Mouse (Mus musculus): Measurements from ENCODE around the gene Prmt8. TPM values are rescaled to one million over a fixed set of nuclear protein-coding genes. Genes with fewer than 3 reads are reported as not detected.

The Prmt8 gene
- total RNA-seq, 2 experiments from 2014 or later, result 66.4 to 67.1 TPM

- H3K27ac ChIP-seq, result no peak overlapping the region
- H3K4me3 ChIP-seq, result no peak overlapping the region
- TF ChIP-seq CTCF (conservative IDR thresholded peaks at IDR 0.05), result no peak
- DNase-seq (ENCODE audit: low spot score in 2 of 2), result no peak
Observed at GRCm38 (mm10) chr6:127678320-127678719, 91.0 kb downstream of the Prmt8 start.

GRCm38 (mm10) chr6:127676866-127677265 lies 92.4 kb downstream of the Prmt8 start:
- DNase-seq (ENCODE audit: low spot score in 2 of 2), result no peak
- no peak for TF ChIP-seq CTCF (conservative IDR thresholded peaks at IDR 0.05)
- no peak overlapping the region for H3K4me3 ChIP-seq
- no peak overlapping the region for H3K27ac ChIP-seq

GRCm38 (mm10) chr6:127672071-127672470 lies 97.2 kb downstream of the Prmt8 start:
- H3K4me3 ChIP-seq, result no peak overlapping the region
- DNase-seq (ENCODE audit: low spot score in 2 of 2), result no peak
- H3K27ac ChIP-seq, result no peak overlapping the region
- no peak for TF ChIP-seq CTCF (conservative IDR thresholded peaks at IDR 0.05)

- no peak overlapping the region for H3K4me3 ChIP-seq
- peak; percentile 46 for TF ChIP-seq CTCF (conservative IDR thresholded peaks at IDR 0.05)
- H3K27ac ChIP-seq, result no peak overlapping the region
- DNase-seq (ENCODE audit: low spot score in 2 of 2), result no peak
Observed at GRCm38 (mm10) chr6:127670031-127670430, 99.2 kb downstream of the Prmt8 start.

GRCm38 (mm10) chr6:127669313-127669712 lies 100.0 kb downstream of the Prmt8 start:
- Histone ChIP-seq H3K27ac (no peak overlapping the region; the same call in 1 of the 2 replicates), H3K4me3 (no peak overlapping the region)
- peak in 1 of 2 experiments; percentile 26 for DNase-seq (ENCODE audit: low spot score in 2 of 2)
- TF ChIP-seq CTCF (conservative IDR thresholded peaks at IDR 0.05), result no peak

GRCm38 (mm10) chr6:127663263-127663662 lies 106.0 kb downstream of the Prmt8 start:
- TF ChIP-seq CTCF (conservative IDR thresholded peaks at IDR 0.05), result no peak
- H3K27ac ChIP-seq, result no peak overlapping the region
- no peak overlapping the region for H3K4me3 ChIP-seq
- no peak for DNase-seq (ENCODE audit: low spot score in 2 of 2)

GRCm38 (mm10) chr6:127661717-127662292 lies 107.5 kb downstream of the Prmt8 start:
- Histone ChIP-seq H3K4me3 (no peak overlapping the region), H3K27ac (no peak overlapping the region)
- DNase-seq (ENCODE audit: low spot score in 2 of 2), result no peak
- no peak for TF ChIP-seq CTCF (conservative IDR thresholded peaks at IDR 0.05)

- DNase-seq (ENCODE audit: low spot score in 2 of 2), result no peak
- Histone ChIP-seq H3K27ac (no peak overlapping the region), H3K4me3 (no peak overlapping the region)
- no peak for TF ChIP-seq CTCF (conservative IDR thresholded peaks at IDR 0.05)
Observed at GRCm38 (mm10) chr6:127659966-127660365, 109.3 kb downstream of the Prmt8 start.

GRCm38 (mm10) chr6:127659472-127659871 lies 109.8 kb downstream of the Prmt8 start:
- H3K27ac ChIP-seq, result no peak overlapping the region
- TF ChIP-seq CTCF (conservative IDR thresholded peaks at IDR 0.05), result no peak
- DNase-seq (ENCODE audit: low spot score in 2 of 2), result no peak

GRCm38 (mm10) chr6:127657152-127657551 lies 112.1 kb downstream of the Prmt8 start:
- TF ChIP-seq CTCF (conservative IDR thresholded peaks at IDR 0.05), result no peak
- DNase-seq (ENCODE audit: low spot score in 2 of 2), result no peak
- Histone ChIP-seq H3K27ac (no peak overlapping the region), H3K4me3 (no peak overlapping the region)

More at GRCm38 (mm10) chr6:127659472-127659871, 109.8 kb downstream of the Prmt8 start:
- no peak overlapping the region for H3K4me3 ChIP-seq

GRCm38 (mm10) chr6:127655988-127656387 lies 113.3 kb downstream of the Prmt8 start:
- no peak for TF ChIP-seq CTCF (conservative IDR thresholded peaks at IDR 0.05)
- Histone ChIP-seq H3K27ac (no peak overlapping the region), H3K4me3 (no peak overlapping the region)
- no peak for DNase-seq (ENCODE audit: low spot score in 2 of 2)

GRCm38 (mm10) chr6:127641077-127641801 lies 128.0 kb downstream of the Prmt8 start:
- Histone ChIP-seq H3K4me3 (no peak overlapping the region), H3K27ac (no peak overlapping the region)
- DNase-seq (ENCODE audit: low spot score in 2 of 2), result no peak
- TF ChIP-seq CTCF (conservative IDR thresholded peaks at IDR 0.05), result no peak

Small RNA genes lying within 50 kb of the gene (microRNA-seq; reads per million reads assigned to microRNA genes)
- 0 reads per million in 2 experiments for gene Mir7233

Other genes with a start within 250 kb of the Prmt8 start
- 1 to 10 TPM; 2.3 TPM for gene Cracr2a, start 208.1 kb downstream of the Prmt8 start, total RNA-seq (2021)
- 1 to 10 TPM; 1.7 to 3.2 TPM for gene Tspan11, start 118.1 kb upstream of the Prmt8 start, total RNA-seq (2021)

All from layer of hippocampus, adult 2 months (tissue).